Mouse (Mus musculus): ENCODE measurements at regions not wholly inside any gene's neighbourhood (a gene's known extent, or its start where the extent isn't known, plus 50 kb on each side); places are given as distances from the start of the nearest gene placed in this dataset.

GRCm38 (mm10) chr8:103425967-103426366 lies 640.5 kb upstream of the Cdh11 start:
- DNase-seq (ENCODE audit: low spot score in 2 of 2): no peak

- no peak for DNase-seq (ENCODE audit: low spot score in 2 of 2)
Observed at GRCm38 (mm10) chr8:103430874-103431492, 645.5 kb upstream of the Cdh11 start.

- DNase-seq (ENCODE audit: low spot score in 2 of 2): no peak
Observed at GRCm38 (mm10) chr8:103433532-103434105, 648.2 kb upstream of the Cdh11 start.

- DNase-seq (ENCODE audit: low spot score in 2 of 2): peak in 1 of 2 experiments; percentile 32
Observed at GRCm38 (mm10) chr8:103438995-103439717, 653.7 kb upstream of the Cdh11 start.

GRCm38 (mm10) chr8:103441163-103441562 lies 655.7 kb upstream of the Cdh11 start:
- DNase-seq (ENCODE audit: low spot score in 2 of 2): no peak

GRCm38 (mm10) chr8:103442420-103443125 lies 657.1 kb upstream of the Cdh11 start:
- DNase-seq (ENCODE audit: low spot score in 2 of 2): no peak

GRCm38 (mm10) chr8:103444577-103444976 lies 656.8 kb upstream of the Cdh5 start:
- DNase-seq (ENCODE audit: low spot score in 2 of 2): no peak

- DNase-seq (ENCODE audit: low spot score in 2 of 2): no peak
Observed at GRCm38 (mm10) chr8:103445378-103445777, 656.0 kb upstream of the Cdh5 start.

- DNase-seq (ENCODE audit: low spot score in 2 of 2): no peak
Observed at GRCm38 (mm10) chr8:103447916-103448315, 653.5 kb upstream of the Cdh5 start.

GRCm38 (mm10) chr8:103451381-103452018 lies 649.9 kb upstream of the Cdh5 start:
- DNase-seq (ENCODE audit: low spot score in 2 of 2): no peak

- no peak for DNase-seq (ENCODE audit: low spot score in 2 of 2)
Observed at GRCm38 (mm10) chr8:103457176-103457575, 644.2 kb upstream of the Cdh5 start.

GRCm38 (mm10) chr8:103463557-103463956 lies 637.9 kb upstream of the Cdh5 start:
- no peak for DNase-seq (ENCODE audit: low spot score in 2 of 2)

GRCm38 (mm10) chr8:103464777-103465353 lies 636.6 kb upstream of the Cdh5 start:
- DNase-seq (ENCODE audit: low spot score in 2 of 2): no peak

GRCm38 (mm10) chr8:103467536-103468160 lies 633.8 kb upstream of the Cdh5 start:
- no peak for DNase-seq (ENCODE audit: low spot score in 2 of 2)

- no peak for DNase-seq (ENCODE audit: low spot score in 2 of 2)
Observed at GRCm38 (mm10) chr8:103469049-103469448, 632.4 kb upstream of the Cdh5 start.

- no peak for DNase-seq (ENCODE audit: low spot score in 2 of 2)
Observed at GRCm38 (mm10) chr8:103470316-103470715, 631.1 kb upstream of the Cdh5 start.

GRCm38 (mm10) chr8:103475816-103476797 lies 625.3 kb upstream of the Cdh5 start:
- no peak for DNase-seq (ENCODE audit: low spot score in 2 of 2)

- DNase-seq (ENCODE audit: low spot score in 2 of 2): no peak
Observed at GRCm38 (mm10) chr8:103482033-103482720, 619.2 kb upstream of the Cdh5 start.

- no peak for DNase-seq (ENCODE audit: low spot score in 2 of 2)
Observed at GRCm38 (mm10) chr8:103485441-103485840, 616.0 kb upstream of the Cdh5 start.
